Mouse (Mus musculus): Measurements from ENCODE around the gene Tpte. TPM values are rescaled to one million over a fixed set of nuclear protein-coding genes. Genes with fewer than 3 reads are reported as not detected.

Gene Tpte
- polyA plus RNA-seq (2012; rRNA removed) = not detected in 2 replicates

GRCm38 (mm10) chr8:22282999-22283491 is at the start of gene Tpte:
Gene Tpte, plus strand, starts transcription at chr8:22283441.

GRCm38 (mm10) chr8:22398142-22398951 is 115.1 kb downstream of the Tpte start, which contains the start of gene Slc25a15:
Gene Slc25a15, minus strand, starts transcription at chr8:22398597.

GRCm38 (mm10) chr8:22411282-22411702 is 128.1 kb downstream of the Tpte start, which contains the start of gene Mrps31:
Gene Mrps31, plus strand, starts transcription at chr8:22411361.

Other genes starting within 250 kb of the Tpte start
- gene Atp7b, start 223.1 kb upstream of the Tpte start, polyA plus RNA-seq (2012; rRNA removed) = 2.7 and 3.7 TPM in 2 replicates
- gene Alg11, start 222.7 kb upstream of the Tpte start, polyA plus RNA-seq (2012; rRNA removed) = 9.4 and 17.1 TPM in 2 replicates
- 0.09 and 0.14 TPM in 2 replicates for gene Nek5, start 158.4 kb upstream of the Tpte start, polyA plus RNA-seq (2012; rRNA removed)
- gene Nek3, start 117.0 kb upstream of the Tpte start, polyA plus RNA-seq (2012; rRNA removed) = 8.6 and 10.6 TPM in 2 replicates
- gene Ckap2, start 97.6 kb upstream of the Tpte start, polyA plus RNA-seq (2012; rRNA removed) = 58.7 and 84.6 TPM in 2 replicates
- gene Vps36, start 90.6 kb upstream of the Tpte start, polyA plus RNA-seq (2012; rRNA removed) = 29.3 and 29.9 TPM in 2 replicates
- gene Thsd1, start 56.1 kb upstream of the Tpte start, polyA plus RNA-seq (2012; rRNA removed) = 5.8 and 8.0 TPM in 2 replicates
- gene Slc25a15, start 115.2 kb downstream of the Tpte start, polyA plus RNA-seq (2012; rRNA removed) = 7.4 and 9.0 TPM in 2 replicates
- gene Mrps31, start 127.9 kb downstream of the Tpte start, polyA plus RNA-seq (2012; rRNA removed) = 24.3 and 24.7 TPM in 2 replicates

Measured in central nervous system, embryonic 11.5 days (tissue).